Mouse (Mus musculus) forebrain, embryonic 14.5 days (tissue): ENCODE measurements at regions not wholly inside any gene's neighbourhood (a gene's known extent, or its start where the extent isn't known, plus 50 kb on each side); places are given as distances from the start of the nearest gene placed in this dataset.
"Not testable (repeated sequence)": the region's sequence is repeated elsewhere in the genome, so short reads cannot be mapped to it uniquely, and the experiment has no call there.

Experiments
- ATAC-seq: fragments of 200-750 bp; cut with Nextera tagmentation; 2 replicates; pipeline ENCODE4 v1.8.0; 2017; ENCODE audit warnings: mild to moderate bottlenecking, moderate library complexity
- DNase-seq: peaks from one replicate; pipeline ENCODE4 v3.0.0-alpha.2; 2015; ENCODE audit warnings: low spot score
- H3K27ac ChIP-seq: fragments of 300-500 bp; sonication (generic); 2 replicates; pipeline ENCODE4 v1.5.1; 2014; ENCODE audit warnings: low read depth, mild to moderate bottlenecking, control low read depth, low read length, moderate library complexity
- H3K27me3 ChIP-seq: fragments of 300-500 bp; sonication (generic); replicated peaks from 2 replicates; pipeline ENCODE4 v1.6.1; 2014; ENCODE audit warnings: low read length, control low read depth, mixed read lengths; ENCODE audit not compliant: control insufficient read depth, insufficient read depth
- H3K36me3 ChIP-seq: fragments of 300-500 bp; sonication (generic); 2 replicates; pipeline ENCODE4 v1.6.1; 2014; ENCODE audit warnings: low read length, control low read depth; ENCODE audit not compliant: control insufficient read depth, insufficient read depth
- H3K4me1 ChIP-seq: fragments of 300-500 bp; sonication (generic); 2 replicates; pipeline ENCODE4 v1.6.1; 2014; ENCODE audit warnings: antibody characterized with exemption, low read length, control low read depth; ENCODE audit not compliant: control insufficient read depth, insufficient read depth
- H3K4me2 ChIP-seq: fragments of 300-500 bp; sonication (generic); 2 replicates; pipeline ENCODE4 v1.6.1; 2014; ENCODE audit warnings: mild to moderate bottlenecking, control low read depth, low read length
- H3K4me3 ChIP-seq: fragments of 300-500 bp; sonication (generic); 2 replicates; pipeline ENCODE4 v1.5.1; 2014; ENCODE audit warnings: low read depth, low read length, control low read depth
- H3K9ac ChIP-seq: fragments of 300-500 bp; sonication (generic); 2 replicates; pipeline ENCODE4 v1.6.1; 2014; ENCODE audit warnings: mild to moderate bottlenecking, low read length, control low read depth, moderate library complexity
- H3K9me3 ChIP-seq: fragments of 300-500 bp; sonication (generic); replicated peaks from 2 replicates; pipeline ENCODE4 v1.6.1; 2016; ENCODE audit warnings: low read length, control low read depth, mixed read lengths; ENCODE audit not compliant: control insufficient read depth
- WGBS: fragments of 180-500 bp; shearing (Covaris S2); extraction: QIAGEN DNeasy Blood & Tissue Kit; methylation state at CpG from one replicate; pipeline ENCODE4 v1.1.7; 2014; 5-methylcytosine and 5-hydroxymethylcytosine counted together

GRCm38 (mm10) chr13:3216070-3216469 is 321.8 kb upstream of the Gdi2 start:
- DNase-seq (peak; percentile 22), ATAC-seq (0 out of 2 replicates have a peak, but pooled peaks have one; percentile 37)
- 44% methylated on average over 3 of the region's 3 CpGs for WGBS
- H3K4me3 ChIP-seq, H3K9me3 ChIP-seq, H3K4me2 ChIP-seq, H3K27ac ChIP-seq, H3K27me3 ChIP-seq, H3K4me1 ChIP-seq, H3K36me3 ChIP-seq, H3K9ac ChIP-seq: not testable (repeated sequence)

GRCm38 (mm10) chr13:3221005-3221621 is 316.8 kb upstream of the Gdi2 start:
- H3K4me2 ChIP-seq: peak overlapping the region; percentile 29
- H3K9ac ChIP-seq, H3K36me3 ChIP-seq, H3K9me3 ChIP-seq, H3K27me3 ChIP-seq, H3K4me1 ChIP-seq, H3K4me3 ChIP-seq, H3K27ac ChIP-seq, ATAC-seq: not testable (repeated sequence)
- peak; percentile 0 for DNase-seq
- WGBS: 41% methylated on average over 10 of the region's 10 CpGs

GRCm38 (mm10) chr13:3221622-3222021 is 316.2 kb upstream of the Gdi2 start:
- DNase-seq (peak; percentile 0), ATAC-seq (no peak; the same call in 1 of the 2 replicates)
- no peaks in the 10 kb centered on the region for H3K4me1 ChIP-seq
- H3K36me3 ChIP-seq: no peaks in the 10 kb centered on the region
- H3K4me2 ChIP-seq: peak overlapping the region; percentile 29
- H3K9ac ChIP-seq: no peak overlapping the region
- no peaks in the 10 kb centered on the region for H3K27me3 ChIP-seq
- WGBS: 63% methylated on average over 16 of the region's 16 CpGs
- H3K27ac ChIP-seq: no peak overlapping the region
- no peaks in the 10 kb centered on the region for H3K9me3 ChIP-seq
- no peak overlapping the region for H3K4me3 ChIP-seq

- DNase-seq (no peak), ATAC-seq (no peak)
- H3K27ac ChIP-seq: no peak overlapping the region
- 81% methylated on average over 1 of the region's 1 CpGs for WGBS
- H3K36me3 ChIP-seq: no peaks in the 10 kb centered on the region
- no peak overlapping the region for H3K4me3 ChIP-seq
- no peaks in the 10 kb centered on the region for H3K9me3 ChIP-seq
- no peak overlapping the region for H3K9ac ChIP-seq
- H3K4me2 ChIP-seq: no peak overlapping the region
- H3K27me3 ChIP-seq: no peaks in the 10 kb centered on the region
- H3K4me1 ChIP-seq: no peaks in the 10 kb centered on the region
Observed at GRCm38 (mm10) chr13:3258379-3258778, 279.5 kb upstream of the Gdi2 start.

GRCm38 (mm10) chr13:3276130-3276529 is 261.7 kb upstream of the Gdi2 start:
- not testable (repeated sequence) for H3K4me2 ChIP-seq, H3K9me3 ChIP-seq, ATAC-seq, H3K9ac ChIP-seq, H3K4me1 ChIP-seq, H3K27ac ChIP-seq, DNase-seq, H3K36me3 ChIP-seq, H3K4me3 ChIP-seq, H3K27me3 ChIP-seq
- 45% methylated on average over 1 of the region's 1 CpGs for WGBS
